Mouse (Mus musculus): Measurements from ENCODE around the gene Col4a4.

DNA sequence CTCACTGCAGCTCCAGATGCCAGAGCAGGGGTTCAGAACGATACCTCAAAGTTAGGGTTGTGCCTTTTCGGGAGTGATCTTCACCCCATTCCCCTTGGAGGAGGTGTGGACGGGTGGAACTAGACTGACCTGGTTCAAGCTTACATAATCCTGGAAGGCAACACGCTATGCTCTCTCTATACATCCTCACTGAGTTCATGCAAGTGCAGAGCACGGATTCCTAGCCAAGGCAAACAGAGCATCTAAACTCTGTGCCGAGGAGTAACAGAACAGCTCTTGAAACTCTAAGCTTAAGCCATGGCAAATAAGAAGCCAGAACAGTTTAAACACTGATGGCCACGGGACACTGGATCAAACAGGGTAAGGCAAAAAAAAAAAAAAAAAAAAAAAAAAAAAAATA is 104.3 kb downstream of the Col4a4 start:
- TF ChIP-seq CTCF (IDR thresholded peaks at IDR 0.05; ENCODE audit: low read depth, low read length) (no peak), POLR2A (IDR thresholded peaks at IDR 0.05; ENCODE audit: borderline replicate concordance, low read depth, low read length) (no peak)

All from bone marrow macrophage, adult 2 months (primary cell).